ENCODE assay signal across 16 mouse cellular contexts in genomic region chr7:25746844-25747243, GRCm38 (mm10).
"Had no signal": no experiment of that assay in that cellular context is flagged by ENCODE, and none has a peak within 500 bp of the region (broad histone marks: within the 10 kb centered on the region; RNA-seq: fewer than 3 reads in every experiment).

No protein-coding gene starts in this region.

- H3K27me3 ChIP-seq: lung, embryonic 15.5 days; megakaryocyte, embryonic 14.5 days; midbrain, embryonic 12.5 days; neural tube, embryonic 12.5 days; stomach, embryonic 15.5 days had no signal

- H3K27ac ChIP-seq: lung, embryonic 15.5 days; macrophage; midbrain, embryonic 12.5 days; neural tube, embryonic 12.5 days; stomach, embryonic 15.5 days; stomach, postnatal 0 days had no signal

- ATAC-seq: liver, postnatal 0 days; lung, postnatal 0 days had no signal

- H3K9ac ChIP-seq: liver, postnatal 0 days; lung, embryonic 15.5 days; midbrain, embryonic 12.5 days; neural tube, embryonic 12.5 days; stomach, embryonic 15.5 days had no signal

- H3K4me1 ChIP-seq: stomach, embryonic 15.5 days had no signal

- H3K4me3 ChIP-seq: lung, embryonic 15.5 days; megakaryocyte, embryonic 14.5 days; midbrain, embryonic 12.5 days; neural tube, embryonic 12.5 days; stomach, embryonic 15.5 days had no signal

- DNase-seq: liver, postnatal 0 days; lung, adult 2 months; lung, postnatal 14 days; lung, postnatal 36 days; midbrain, embryonic 14.5 days; right cerebral cortex, postnatal 14 days; thymus, adult 2 months; thymus, postnatal 36 days had no signal
